Mouse (Mus musculus) macrophage (primary cell): ENCODE data around the gene Ccdc137. TPM values are rescaled to one million over a fixed set of nuclear protein-coding genes. Genes with fewer than 3 reads are reported as not detected.
A peak's percentile ranks its signal among the peaks of the same experiment; 100 is the strongest.

Experiments used
- H3K27ac ChIP-seq: fragments of 350-480 bp; formaldehyde crosslinking; 2 replicates; pipeline ENCODE4 v1.9.0; 2021
- H3K36me3 ChIP-seq: fragments of 350-480 bp; formaldehyde crosslinking; 2 replicates; pipeline ENCODE4 v1.9.0; 2021; ENCODE audit errors: inconsistent target
- H3K4me3 ChIP-seq: fragments of 350-480 bp; formaldehyde crosslinking; 2 replicates; pipeline ENCODE4 v1.9.0; 2021; ENCODE audit errors: inconsistent target
- H3K79me2 ChIP-seq: fragments of 350-480 bp; formaldehyde crosslinking; 2 replicates; pipeline ENCODE4 v1.9.0; 2021; ENCODE audit errors: inconsistent target
- WGBS: methylation state at CpG from one replicate; pipeline ENCODE4 v1.1.7; 2026; ENCODE audit warnings: inconsistent platforms; ENCODE audit not compliant: missing documents; 5-methylcytosine and 5-hydroxymethylcytosine counted together
- polyA plus RNA-seq: library from polyadenylated mRNA; stranded (reverse); fragments of 250-400 nt; gene quantifications from 3 replicates; pipeline ENCODE4 v1.2.4, GENCODE M21; 2018; ENCODE audit warnings: inconsistent platforms

The Ccdc137 gene
- polyA plus RNA-seq, 1 experiment from 2014 or later = 12.7 TPM

DNA sequence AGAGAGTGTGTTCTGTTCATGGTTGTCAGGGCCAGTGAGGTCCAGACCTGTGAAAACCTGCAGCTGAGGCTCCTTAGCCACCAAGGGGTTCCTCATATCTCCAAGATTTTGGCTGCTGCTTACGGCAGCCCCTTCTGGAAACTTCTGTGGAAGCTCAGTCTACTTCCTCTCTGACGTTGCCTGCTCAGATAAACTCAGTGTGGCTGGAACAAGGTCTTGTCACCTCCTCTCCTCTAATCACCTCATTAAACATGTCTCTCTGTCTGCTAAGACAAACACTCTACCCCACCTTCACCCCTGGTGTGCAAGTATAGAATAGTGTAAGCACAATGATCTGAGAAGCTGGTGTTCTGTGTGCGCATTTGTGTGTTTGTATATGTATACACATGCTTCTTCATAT is 12.4 kb upstream of the Ccdc137 start:
- no peaks in the 10 kb centered on the region for H3K79me2 ChIP-seq
- H3K36me3 ChIP-seq = no peaks in the 10 kb centered on the region
- H3K4me3 ChIP-seq = no peak overlapping the region
- WGBS = 68% methylated on average over 3 of the region's 3 CpGs
- no peak overlapping the region for H3K27ac ChIP-seq

DNA sequence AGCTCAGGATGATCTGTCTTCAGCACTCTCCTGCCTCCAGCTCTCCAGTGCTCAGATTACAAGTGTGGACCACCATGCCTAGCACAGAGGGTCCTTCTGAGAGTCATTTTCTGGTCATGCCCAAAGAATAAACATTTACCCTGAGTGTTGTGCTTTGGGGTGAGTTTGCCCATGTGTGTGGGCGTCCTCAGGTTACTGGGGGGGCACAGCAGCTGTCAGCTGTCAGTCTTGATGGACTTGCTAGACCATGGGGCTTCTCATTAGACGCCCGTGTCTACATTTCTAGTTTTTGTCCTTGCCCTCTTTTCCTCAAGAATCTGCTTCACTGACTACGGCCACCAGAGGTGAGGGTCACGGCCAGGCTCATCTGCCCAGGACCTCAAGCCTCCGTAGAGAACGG is 10.7 kb upstream of the Ccdc137 start:
- 93% methylated on average over 7 of the region's 7 CpGs for WGBS
- Histone ChIP-seq H3K36me3 (no peaks in the 10 kb centered on the region), H3K79me2 (no peaks in the 10 kb centered on the region), H3K27ac (no peak overlapping the region), H3K4me3 (no peak overlapping the region)

- Histone ChIP-seq H3K36me3 (no peaks in the 10 kb centered on the region), H3K79me2 (no peaks in the 10 kb centered on the region), H3K27ac (no peak overlapping the region), H3K4me3 (no peak overlapping the region)
- WGBS = 100% methylated on average over 3 of the region's 3 CpGs
Measured at GRCm38 (mm10) chr11:120452246-120452645, 5.7 kb upstream of the Ccdc137 start.

- WGBS = 100% methylated on average over 4 of the region's 4 CpGs
- no peak within 1 kb of the TSS for H3K4me3 ChIP-seq
- peaks cover 2% of the 10 kb centered on the region; the same call in 1 of the 2 replicates for H3K79me2 ChIP-seq
- no peak within 1 kb of the TSS for H3K27ac ChIP-seq
- no peaks in the 10 kb centered on the region for H3K36me3 ChIP-seq
Measured at GRCm38 (mm10) chr11:120453306-120453705, 4.6 kb upstream of the Ccdc137 start, which contains the start of gene Pde6g. Pde6g (minus strand) TSS chr11:120453500.

DNA sequence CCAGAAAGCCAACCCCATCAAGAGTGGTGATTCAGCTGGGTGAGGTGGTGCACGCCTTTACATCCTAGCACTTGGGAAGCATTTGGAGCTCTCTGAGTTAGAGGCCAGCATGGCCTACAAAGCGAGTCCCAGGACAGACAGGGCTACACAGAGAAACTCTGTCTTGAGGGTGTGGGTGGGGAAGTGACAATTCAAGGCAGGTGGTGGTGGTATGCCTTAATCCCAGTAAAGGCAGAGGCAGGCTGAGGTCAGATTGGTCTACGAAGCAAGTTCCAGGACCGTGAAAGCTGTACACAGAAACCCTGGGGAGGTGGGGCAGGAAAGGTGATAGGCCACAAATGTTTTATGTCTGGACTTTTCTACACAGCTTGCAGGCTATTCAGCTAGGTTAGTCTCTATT is 3.0 kb upstream of the Ccdc137 start:
- Histone ChIP-seq H3K79me2 (peaks cover 18% of the 10 kb centered on the region; the same call in 1 of the 2 replicates), H3K4me3 (no peak overlapping the region), H3K36me3 (no peaks in the 10 kb centered on the region), H3K27ac (no peak overlapping the region)
- 89% methylated on average over 4 of the region's 4 CpGs for WGBS

GRCm38 (mm10) chr11:120455413-120455812 is 2.5 kb upstream of the Ccdc137 start:
- WGBS = 97% methylated on average over 6 of the region's 7 CpGs
- no peak overlapping the region for H3K4me3 ChIP-seq
- no peaks in the 10 kb centered on the region for H3K36me3 ChIP-seq
- H3K79me2 ChIP-seq = peaks cover 20% of the 10 kb centered on the region; the same call in 1 of the 2 replicates
- H3K27ac ChIP-seq = no peak overlapping the region

DNA sequence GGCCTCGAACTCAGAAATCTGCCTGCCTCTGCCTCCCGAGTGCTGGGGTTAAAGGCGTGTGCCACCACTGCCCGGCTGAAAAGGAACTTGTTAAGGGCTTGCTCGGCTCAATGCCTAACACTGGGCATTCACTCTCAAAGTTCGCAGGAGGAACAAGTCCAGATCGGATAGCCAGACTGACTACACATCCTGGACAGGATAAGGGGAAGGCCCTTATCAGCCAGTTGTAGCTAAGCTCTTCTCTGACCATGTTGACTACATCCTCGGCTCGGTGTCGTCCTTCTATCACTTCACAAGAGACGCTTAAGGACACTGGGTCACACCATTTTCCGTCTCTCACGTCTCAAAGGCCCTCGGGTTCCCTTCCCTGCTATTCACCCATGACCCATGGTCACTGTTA is 545 bp upstream of the Ccdc137 start:
- 5% methylated on average over 10 of the region's 14 CpGs for WGBS
- Histone ChIP-seq H3K27ac (peak overlapping the region; percentile 67), H3K36me3 (peaks cover 18% of the 10 kb centered on the region; the same call in 1 of the 2 replicates), H3K79me2 (peaks cover 20% of the 10 kb centered on the region; the same call in 1 of the 2 replicates), H3K4me3 (peak overlapping the region; percentile 77)

DNA sequence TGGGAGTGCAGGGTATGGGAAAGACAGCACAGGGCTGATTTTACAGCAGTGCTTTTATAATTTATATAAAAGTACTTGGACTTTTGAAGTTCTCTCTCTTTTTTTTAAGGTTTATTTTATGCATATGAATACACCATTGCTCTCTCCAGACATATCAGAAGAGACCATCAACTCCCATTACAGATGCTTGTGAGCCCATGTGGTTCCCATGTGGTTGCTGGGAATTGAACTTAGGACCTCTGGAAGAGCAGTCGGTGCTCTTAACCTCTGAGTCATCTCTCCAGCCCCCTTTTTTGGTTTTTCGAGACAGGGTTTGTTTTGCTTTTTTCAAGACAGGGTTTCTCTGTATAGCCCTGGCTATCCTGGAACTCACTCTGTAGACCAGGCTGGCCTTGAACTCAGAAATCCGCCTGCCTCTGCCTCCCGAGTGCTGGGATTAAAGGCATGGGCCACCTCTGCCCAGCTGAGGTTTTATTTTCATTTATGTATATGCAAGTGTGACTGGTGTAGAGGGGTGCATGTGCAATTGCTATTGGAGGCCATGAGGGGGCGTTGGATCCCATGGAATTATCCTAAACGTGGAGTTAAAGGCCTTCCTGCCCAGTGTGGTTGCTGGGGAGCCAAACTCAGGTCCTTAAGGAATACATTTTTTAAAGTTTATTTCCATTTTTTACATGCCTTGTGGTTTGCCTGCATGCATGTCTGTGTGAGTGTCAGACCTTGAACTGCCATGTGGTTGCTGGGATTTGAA is 1.1 kb downstream of the Ccdc137 start:
- Histone ChIP-seq H3K4me3 (peak overlapping the region; percentile 77), H3K27ac (peak overlapping the region; percentile 53; the same call in 1 of the 2 replicates)
- 52% methylated on average over 4 of the region's 6 CpGs for WGBS

GRCm38 (mm10) chr11:120463536-120463935 is 5.6 kb downstream of the Ccdc137 start:
- peaks cover 38% of the 10 kb centered on the region for H3K79me2 ChIP-seq
- H3K4me3 ChIP-seq = no peak overlapping the region
- WGBS = 100% methylated on average over 2 of the region's 2 CpGs
- H3K36me3 ChIP-seq = peaks cover 19% of the 10 kb centered on the region; the same call in 1 of the 2 replicates
- no peak overlapping the region for H3K27ac ChIP-seq

More for the DNA sequence above, 1.1 kb downstream of the Ccdc137 start:
- H3K79me2 ChIP-seq = peaks cover 20% of the 10 kb centered on the region; the same call in 1 of the 2 replicates
- peaks cover 19% of the 10 kb centered on the region; the same call in 1 of the 2 replicates for H3K36me3 ChIP-seq

GRCm38 (mm10) chr11:120464365-120464764 is 6.5 kb downstream of the Ccdc137 start:
- Histone ChIP-seq H3K36me3 (peaks cover 21% of the 10 kb centered on the region; the same call in 1 of the 2 replicates), H3K4me3 (no peak overlapping the region), H3K79me2 (peaks cover 38% of the 10 kb centered on the region), H3K27ac (no peak overlapping the region)
- 90% methylated on average over 5 of the region's 5 CpGs for WGBS

GRCm38 (mm10) chr11:120465521-120465920 is 7.6 kb downstream of the Ccdc137 start:
- 100% methylated on average over 4 of the region's 4 CpGs for WGBS
- Histone ChIP-seq H3K36me3 (peaks cover 32% of the 10 kb centered on the region), H3K4me3 (no peak overlapping the region), H3K79me2 (peaks cover 42% of the 10 kb centered on the region), H3K27ac (no peak overlapping the region)

DNA sequence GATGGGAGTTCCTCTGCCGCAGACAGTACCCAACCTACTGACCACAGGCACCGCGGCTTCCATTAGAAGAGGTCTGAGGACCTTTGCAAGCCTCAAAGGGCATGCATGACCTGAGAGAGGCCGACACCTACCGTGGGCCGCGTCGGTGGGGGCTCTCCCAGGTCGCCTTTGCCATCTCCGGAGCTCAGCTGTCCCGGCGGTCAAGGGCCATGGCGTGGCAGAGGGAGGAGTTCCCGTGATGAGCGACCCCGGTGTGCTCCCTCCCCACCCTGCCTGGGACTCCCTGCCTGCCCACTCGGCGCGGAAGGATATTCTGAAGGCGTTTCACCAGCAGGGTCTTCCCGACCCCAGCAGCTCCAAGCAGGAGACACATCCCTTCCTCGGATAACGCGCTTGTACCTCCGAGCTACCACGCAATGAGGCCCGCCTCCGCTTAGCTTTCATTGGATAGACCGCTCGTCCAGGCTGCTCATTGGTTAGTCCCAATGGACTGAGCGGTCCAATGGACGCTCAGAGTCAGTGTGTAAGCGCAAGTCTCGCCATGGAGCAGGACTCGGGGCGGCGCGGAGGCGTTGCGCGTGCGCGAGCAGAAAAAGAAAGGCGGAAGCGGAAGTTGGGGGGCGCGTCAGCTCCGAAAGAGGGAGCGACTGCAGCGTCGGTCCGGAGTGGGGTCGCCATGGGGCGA is 9.3 kb downstream of the Ccdc137 start, which contains the start of gene Arl16:
TSS of gene Arl16 (minus strand) at position 557 of the 685 bp plus-strand sequence.
- Histone ChIP-seq H3K79me2 (peaks cover 52% of the 10 kb centered on the region), H3K36me3 (peaks cover 33% of the 10 kb centered on the region), H3K4me3 (peak within 1 kb of the TSS; percentile 93), H3K27ac (peak within 1 kb of the TSS; percentile 52)
- under 1% methylated on average over 54 of the region's 54 CpGs for WGBS

DNA sequence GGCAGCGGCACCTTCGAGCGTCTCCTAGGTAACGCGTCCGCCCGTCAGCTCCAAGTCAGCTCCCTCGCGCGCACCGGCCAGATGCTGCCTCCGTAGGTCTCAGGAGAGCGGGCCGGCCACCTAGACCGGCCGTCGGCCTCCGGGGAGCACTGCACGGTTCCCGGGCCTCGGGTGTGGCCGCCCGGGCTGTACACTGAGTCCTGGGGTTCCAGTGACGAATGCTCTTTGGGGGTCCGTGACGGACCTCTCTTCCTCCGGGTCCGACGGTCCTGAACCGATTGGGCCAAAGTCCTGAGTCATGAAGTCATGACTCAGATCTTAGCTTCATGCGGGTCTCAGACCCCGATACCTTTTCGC is 9.8 kb downstream of the Ccdc137 start:
- H3K36me3 ChIP-seq = peaks cover 36% of the 10 kb centered on the region
- H3K4me3 ChIP-seq = peak overlapping the region; percentile 93
- WGBS = 0% methylated on average over 33 of the region's 33 CpGs
- H3K79me2 ChIP-seq = peaks cover 52% of the 10 kb centered on the region
- H3K27ac ChIP-seq = peak overlapping the region; percentile 52

- H3K79me2 ChIP-seq = peaks cover 40% of the 10 kb centered on the region
- H3K27ac ChIP-seq = no peak overlapping the region
- no peak overlapping the region for H3K4me3 ChIP-seq
- H3K36me3 ChIP-seq = peaks cover 76% of the 10 kb centered on the region
- 96% methylated on average over 6 of the region's 6 CpGs for WGBS
Measured at GRCm38 (mm10) chr11:120472052-120472451, 14.1 kb downstream of the Ccdc137 start.

GRCm38 (mm10) chr11:120483448-120483934 is 25.6 kb downstream of the Ccdc137 start:
- Histone ChIP-seq H3K4me3 (no peak overlapping the region; the same call in 1 of the 2 replicates), H3K79me2 (peaks cover 23% of the 10 kb centered on the region), H3K27ac (peak overlapping the region; percentile 31), H3K36me3 (peaks cover 61% of the 10 kb centered on the region)
- 87% methylated on average over 7 of the region's 7 CpGs for WGBS
